Mouse (Mus musculus) CH12.LX (cell line): ENCODE results near the gene Ano9. TPM values are rescaled to one million over a fixed set of nuclear protein-coding genes. Genes with fewer than 3 reads are reported as not detected.

ENCODE experiments used
- DNase-seq: peaks from one replicate; pipeline ENCODE4 v3.0.0-alpha.2; 2013; ENCODE audit errors: extremely low read depth
- H3K27ac ChIP-seq: 2 replicates; pipeline ENCODE4 v1.5.1; 2012; ENCODE audit warnings: low read depth, mild to moderate bottlenecking, control low read depth, moderate library complexity; ENCODE audit not compliant: insufficient read depth
- H3K27me3 ChIP-seq: replicated peaks from 2 replicates; pipeline ENCODE3; 2012; ENCODE audit warnings: inconsistent platforms
- H3K36me3 ChIP-seq, 2 experiments: replicated peaks in 1 of 2; 2 replicates each; pipeline versions ENCODE3 to v1.6.1; 2012; ENCODE audit warnings: inconsistent platforms in 1 of 2, low read length in 1 of 2, mild to moderate bottlenecking in 1 of 2, mixed read lengths in 1 of 2, moderate library complexity in 1 of 2; ENCODE audit not compliant: control insufficient read depth in 1 of 2, insufficient read depth in 1 of 2
- H3K4me1 ChIP-seq, 2 experiments: 2 replicates each; pipeline ENCODE4 v1.6.1; 2012; ENCODE audit warnings: inconsistent platforms in 1 of 2, moderate library complexity in 1 of 2; ENCODE audit not compliant: insufficient read depth in 2 of 2, control insufficient read depth in 1 of 2
- H3K4me2 ChIP-seq: 2 replicates; pipeline ENCODE4 v1.6.1; 2012; ENCODE audit warnings: low read depth, mild to moderate bottlenecking, control low read depth; ENCODE audit not compliant: poor library complexity, insufficient read depth, severe bottlenecking
- H3K4me3 ChIP-seq, 3 experiments: fragments of 150-350 bp in 1 of 3; sonication (generic) in 1 of 3; replicated peaks in 1 of 3; 2 replicates each; pipeline versions ENCODE3 to v1.5.1; 2011 to 2012; ENCODE audit warnings: low read depth in 2 of 3, low read length in 2 of 3, mild to moderate bottlenecking in 2 of 3, moderate library complexity in 2 of 3, control low read depth in 1 of 3, improper control_type of control experiment in 1 of 3, inconsistent platforms in 1 of 3, mixed read lengths in 1 of 3; ENCODE audit not compliant: poor library complexity in 1 of 3
- H3K79me2 ChIP-seq: replicated peaks from 2 replicates; pipeline ENCODE4 v1.6.1; 2012; ENCODE audit warnings: mild to moderate bottlenecking, moderate library complexity; ENCODE audit not compliant: control insufficient read depth, poor library complexity, insufficient read depth, severe bottlenecking; ENCODE audit errors: extremely low read depth
- H3K9ac ChIP-seq: 2 replicates; pipeline ENCODE4 v1.6.1; 2012; ENCODE audit warnings: low read depth, mild to moderate bottlenecking, control low read depth, moderate library complexity; ENCODE audit not compliant: insufficient read depth
- H3K9me3 ChIP-seq: replicated peaks from 2 replicates; pipeline ENCODE3; 2012; ENCODE audit warnings: low read length, inconsistent platforms, mixed read lengths
- E2F4 ChIP-seq: IDR thresholded peaks from 2 replicates; pipeline ENCODE4 v1.6.1; 2011; ENCODE audit warnings: low read depth, low read length, improper control_type of control experiment; ENCODE audit not compliant: insufficient replicate concordance
- ELF1 ChIP-seq: IDR thresholded peaks from 2 replicates; pipeline ENCODE4 v1.6.1; 2014; ENCODE audit warnings: low read depth, mild to moderate bottlenecking, inconsistent platforms, low read length, improper control_type of control experiment
- ETS1 ChIP-seq: conservative IDR thresholded peaks from 2 replicates; pipeline ENCODE4 v1.6.1; 2012; ENCODE audit warnings: low read depth, mild to moderate bottlenecking, inconsistent platforms, low read length, improper control_type of control experiment, moderate library complexity
- GABPA ChIP-seq: IDR thresholded peaks from 2 replicates; pipeline ENCODE4 v1.6.1; 2012; ENCODE audit warnings: low read depth, low read length, improper control_type of control experiment, inconsistent platforms; ENCODE audit not compliant: insufficient replicate concordance
- HCFC1 ChIP-seq: IDR thresholded peaks from 2 replicates; pipeline ENCODE4 v1.6.1; 2012; ENCODE audit warnings: low read depth, mild to moderate bottlenecking, inconsistent platforms, low read length, improper control_type of control experiment
- IRF4 ChIP-seq: IDR thresholded peaks from 2 replicates; pipeline ENCODE4 v1.6.1; 2014; ENCODE audit warnings: low read depth, mild to moderate bottlenecking, inconsistent platforms, low read length, improper control_type of control experiment
- MAFK ChIP-seq: IDR thresholded peaks from 2 replicates; pipeline ENCODE4 v1.6.1; 2011; ENCODE audit warnings: low read length, improper control_type of control experiment; ENCODE audit not compliant: insufficient replicate concordance
- MXI1 ChIP-seq: IDR thresholded peaks from 2 replicates; pipeline ENCODE4 v1.6.1; 2011; ENCODE audit warnings: mild to moderate bottlenecking, low read depth, low read length, improper control_type of control experiment
- MYC ChIP-seq: IDR thresholded peaks from 2 replicates; pipeline ENCODE4 v1.6.1; 2011; ENCODE audit warnings: low read depth, mild to moderate bottlenecking, improper control_type of control experiment, low read length
- NELFE ChIP-seq: IDR thresholded peaks from 2 replicates; pipeline ENCODE4 v1.6.1; 2011; ENCODE audit warnings: low read depth, low read length, improper control_type of control experiment
- NRF1 ChIP-seq: IDR thresholded peaks from 2 replicates; pipeline ENCODE4 v1.6.1; 2014; ENCODE audit warnings: low read depth, mild to moderate bottlenecking, inconsistent platforms, low read length, improper control_type of control experiment, moderate library complexity
- PAX5 ChIP-seq: IDR thresholded peaks from 2 replicates; pipeline ENCODE4 v1.6.1; 2012; ENCODE audit warnings: low read length, inconsistent platforms, mixed read lengths
- POLR2A ChIP-seq: IDR thresholded peaks from 2 replicates; pipeline ENCODE4 v1.6.1; 2011; ENCODE audit warnings: low read depth, mild to moderate bottlenecking, improper control_type of control experiment, low read length
- POLR2AphosphoS2 ChIP-seq: IDR thresholded peaks from 2 replicates; pipeline ENCODE4 v1.6.1; 2011; ENCODE audit warnings: low read depth, low read length, improper control_type of control experiment
- SIN3A ChIP-seq: IDR thresholded peaks from 2 replicates; pipeline ENCODE4 v1.6.1; 2012; ENCODE audit warnings: low read length, improper control_type of control experiment, inconsistent platforms
- SMC3 ChIP-seq: IDR thresholded peaks from 2 replicates; pipeline ENCODE4 v1.6.1; 2011; ENCODE audit warnings: low read depth, low read length, improper control_type of control experiment
- TCF12 ChIP-seq: IDR thresholded peaks from 2 replicates; pipeline ENCODE4 v1.6.1; 2014; ENCODE audit warnings: low read depth, mild to moderate bottlenecking, inconsistent platforms, low read length, improper control_type of control experiment
- ZKSCAN1 ChIP-seq: IDR thresholded peaks from 2 replicates; pipeline ENCODE4 v1.6.1; 2012; ENCODE audit warnings: low read depth, inconsistent platforms, low read length, improper control_type of control experiment, borderline replicate concordance
- ZNF384 ChIP-seq: IDR thresholded peaks from 2 replicates; pipeline ENCODE4 v1.6.1; 2012; ENCODE audit warnings: low read depth, low read length, improper control_type of control experiment, inconsistent platforms
- dilution Hi-C: fragments of 300-500 bp; cut with MboI; formaldehyde crosslinking; loops from 2 replicates; pipeline ENCODE4 v1.14.3; 2020; ENCODE audit warnings: low sequenced_read_pairs; ENCODE audit not compliant: extremely low pct_unique_long_range_greater_than_20kb, extremely low pct_ligation_motif_present
- in situ Hi-C: fragments of 300-500 bp; cut with MboI; formaldehyde crosslinking; loops from 3 replicates; pipeline ENCODE4 v1.14.3; 2019; ENCODE audit warnings: low sequenced_read_pairs, low pct_ligation_motif_present, low pct_unique_long_range_greater_than_20kb, mixed read lengths
- polyA plus RNA-seq: library from polyadenylated mRNA; unstranded; fragments of >175 nt; gene quantifications from 2 replicates; pipeline ENCODE4 v1.2.1, GENCODE M21; 2012; ENCODE audit warnings: low read depth; ENCODE audit not compliant: insufficient read length
- total RNA-seq, 2 experiments: library from RNA; depleted of rRNA; stranded (reverse); fragments of 300-350 nt in 1 of 2; fragments of >200 nt in 1 of 2; gene quantifications; 2 replicates each; pipeline ENCODE4 v1.2.3; 2012 to 2014

The Ano9 gene
- total and polyA plus RNA-seq, 3 experiments: 0.04 TPM; not detected in 2

DNA sequence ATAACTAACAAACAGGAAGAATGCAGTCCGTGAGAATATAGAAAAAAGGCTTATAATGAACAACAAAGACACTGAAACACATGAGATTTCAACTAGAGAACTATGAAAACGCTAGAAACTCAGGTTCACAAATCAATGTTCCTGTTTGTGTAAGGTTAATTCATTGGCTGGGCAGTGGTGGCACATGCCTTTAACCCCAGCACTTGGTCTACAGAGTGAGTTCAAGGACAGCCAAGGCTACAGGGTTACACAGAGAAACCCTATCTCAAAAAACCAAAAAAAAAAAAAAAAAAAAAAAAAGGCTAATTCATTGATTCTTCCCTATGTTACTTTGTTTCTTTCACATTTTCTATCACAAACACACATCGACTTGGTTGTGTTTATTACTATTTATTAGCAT is 3.0 kb upstream of the Ano9 start:
- Histone ChIP-seq H3K4me3 (no peak overlapping the region), H3K79me2 (no peaks in the 10 kb centered on the region), H3K36me3 (no peaks in the 10 kb centered on the region), H3K4me2 (no peak overlapping the region), H3K9ac (no peak overlapping the region), H3K9me3 (no peaks in the 10 kb centered on the region), H3K27ac (no peak overlapping the region), H3K4me1 (peaks cover 0 to 3% of the 10 kb centered on the region in 2 experiments; a peak in 2 of 4 replicates), H3K27me3 (peaks cover 18% of the 10 kb centered on the region)
- TF ChIP-seq E2F4 (no peak), ELF1 (no peak), MAFK (no peak), POLR2A (no peak), SIN3A (no peak), ETS1 (no peak), GABPA (no peak), POLR2AphosphoS2 (no peak), IRF4 (no peak), NRF1 (no peak), PAX5 (no peak), MXI1 (no peak), ZKSCAN1 (no peak), ZNF384 (no peak), TCF12 (no peak), HCFC1 (no peak), SMC3 (no peak), NELFE (no peak), MYC (no peak)
- dilution Hi-C loops (no loop called here), in situ Hi-C loops (no loop called here)
- DNase-seq: no peak

DNA sequence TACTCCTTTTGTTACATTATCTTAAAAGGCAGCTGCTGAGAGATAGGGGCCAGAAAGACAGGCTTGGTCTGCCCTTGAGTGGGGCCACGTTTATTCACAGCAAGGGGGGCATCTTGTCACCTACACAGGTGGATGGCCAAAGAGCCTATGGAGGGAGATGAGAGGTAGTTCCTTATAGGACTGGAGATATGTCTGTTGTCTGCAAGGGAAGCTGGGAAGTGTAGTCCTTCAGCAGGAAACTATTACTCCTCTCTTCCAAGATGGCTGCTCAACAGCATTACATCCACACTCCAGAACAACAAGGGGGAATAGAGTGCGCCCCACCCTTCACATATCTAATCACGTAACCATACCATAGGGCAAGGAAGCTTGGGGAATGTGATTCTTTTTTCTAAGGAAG is 1.9 kb upstream of the Ano9 start:
- in situ Hi-C loops (no loop called here), dilution Hi-C loops (no loop called here)
- Histone ChIP-seq H3K4me2 (no peak overlapping the region), H3K9me3 (no peaks in the 10 kb centered on the region), H3K27ac (no peak overlapping the region), H3K36me3 (no peaks in the 10 kb centered on the region), H3K79me2 (no peaks in the 10 kb centered on the region), H3K4me3 (no peak overlapping the region), H3K27me3 (peaks cover 20% of the 10 kb centered on the region), H3K4me1 (peaks cover 0 to 3% of the 10 kb centered on the region in 2 experiments; a peak in 2 of 4 replicates), H3K9ac (no peak overlapping the region)
- no peak for DNase-seq
- TF ChIP-seq ELF1 (no peak), HCFC1 (peak; percentile 56)
